Mouse (Mus musculus): Measurements from ENCODE around the gene Slc7a11. TPM values are rescaled to one million over a fixed set of nuclear protein-coding genes. Genes with fewer than 3 reads are reported as not detected.
A peak's percentile ranks its signal among the peaks of the same experiment; 100 is the strongest.

The Slc7a11 gene
- polyA plus RNA-seq, 1 experiment, result 0.60 TPM

GRCm38 (mm10) chr3:50421480-50422277 is 21.7 kb downstream of the Slc7a11 start:
- TF ChIP-seq POLR2A (IDR thresholded peaks at IDR 0.05; ENCODE audit: borderline replicate concordance, low read depth, low read length) (no peak), CTCF (IDR thresholded peaks at IDR 0.05; ENCODE audit: low read depth, low read length) (no peak)
- Histone ChIP-seq H3K4me1 (ENCODE audit: control insufficient read depth, insufficient read depth, low read length) (no peaks in the 10 kb centered on the region), H3K27ac (ENCODE audit: insufficient read depth, low read depth, low read length) (no peak overlapping the region), H3K4me3 (ENCODE audit: insufficient read depth, low read length) (no peak overlapping the region)

- TF ChIP-seq POLR2A (IDR thresholded peaks at IDR 0.05; ENCODE audit: borderline replicate concordance, low read depth, low read length) (no peak), CTCF (IDR thresholded peaks at IDR 0.05; ENCODE audit: low read depth, low read length) (no peak)
- H3K4me3 ChIP-seq (ENCODE audit: insufficient read depth, low read length), result no peak overlapping the region
- H3K4me1 ChIP-seq (ENCODE audit: control insufficient read depth, insufficient read depth, low read length), result no peaks in the 10 kb centered on the region
- no peak overlapping the region for H3K27ac ChIP-seq (ENCODE audit: insufficient read depth, low read depth, low read length)
Observed at GRCm38 (mm10) chr3:50419161-50419560, 24.3 kb downstream of the Slc7a11 start.

DNA sequence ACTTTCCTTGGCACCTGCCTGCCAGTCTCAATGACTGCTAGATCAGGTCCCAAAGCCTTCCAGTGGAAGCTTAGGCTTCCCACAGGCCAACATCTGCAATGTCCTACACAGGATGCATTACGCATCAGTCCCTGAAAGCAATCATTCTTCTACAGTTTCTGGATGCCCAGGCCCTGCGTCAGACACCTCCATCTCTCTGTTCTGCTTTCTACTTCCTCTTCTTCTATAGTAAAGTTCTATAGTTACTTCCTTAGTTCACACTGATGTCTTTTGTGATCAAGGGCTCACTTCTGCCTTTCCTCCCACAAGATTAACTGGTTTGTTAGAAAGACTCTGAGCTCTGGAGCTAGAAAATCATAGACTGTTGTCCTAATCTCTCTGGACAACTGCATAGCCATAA is 36.6 kb downstream of the Slc7a11 start:
- peak overlapping the region; percentile 30 for H3K27ac ChIP-seq (ENCODE audit: insufficient read depth, low read depth, low read length)
- no peak for TF ChIP-seq CTCF (IDR thresholded peaks at IDR 0.05; ENCODE audit: low read depth, low read length)
- no peak for TF ChIP-seq POLR2A (IDR thresholded peaks at IDR 0.05; ENCODE audit: borderline replicate concordance, low read depth, low read length)
- H3K4me3 ChIP-seq (ENCODE audit: insufficient read depth, low read length), result no peak overlapping the region
- H3K4me1 ChIP-seq (ENCODE audit: control insufficient read depth, insufficient read depth, low read length), result peaks cover 26% of the 10 kb centered on the region

DNA sequence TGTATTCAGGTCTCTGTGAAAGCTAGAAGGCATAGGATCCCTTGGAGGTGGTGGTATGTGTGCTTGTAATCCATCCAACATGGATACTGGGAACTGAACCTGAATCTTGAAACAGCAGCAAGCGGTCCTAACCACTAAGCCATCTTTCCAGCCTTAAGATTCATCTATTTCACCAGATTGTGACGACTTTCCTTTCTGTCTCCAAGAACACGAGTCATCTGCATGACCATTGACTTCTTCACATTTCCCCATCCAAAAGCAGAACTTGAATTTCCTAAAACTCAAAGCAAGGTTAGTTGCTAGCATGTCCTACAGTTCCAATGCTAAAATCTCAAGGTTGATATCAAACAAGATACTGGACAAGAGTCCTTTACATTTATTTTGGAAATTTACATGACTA is 37.5 kb downstream of the Slc7a11 start:
- Histone ChIP-seq H3K4me1 (ENCODE audit: control insufficient read depth, insufficient read depth, low read length) (peaks cover 26% of the 10 kb centered on the region), H3K27ac (ENCODE audit: insufficient read depth, low read depth, low read length) (peak overlapping the region; percentile 47), H3K4me3 (ENCODE audit: insufficient read depth, low read length) (no peak overlapping the region)
- no peak for TF ChIP-seq CTCF (IDR thresholded peaks at IDR 0.05; ENCODE audit: low read depth, low read length)
- no peak for TF ChIP-seq POLR2A (IDR thresholded peaks at IDR 0.05; ENCODE audit: borderline replicate concordance, low read depth, low read length)

DNA sequence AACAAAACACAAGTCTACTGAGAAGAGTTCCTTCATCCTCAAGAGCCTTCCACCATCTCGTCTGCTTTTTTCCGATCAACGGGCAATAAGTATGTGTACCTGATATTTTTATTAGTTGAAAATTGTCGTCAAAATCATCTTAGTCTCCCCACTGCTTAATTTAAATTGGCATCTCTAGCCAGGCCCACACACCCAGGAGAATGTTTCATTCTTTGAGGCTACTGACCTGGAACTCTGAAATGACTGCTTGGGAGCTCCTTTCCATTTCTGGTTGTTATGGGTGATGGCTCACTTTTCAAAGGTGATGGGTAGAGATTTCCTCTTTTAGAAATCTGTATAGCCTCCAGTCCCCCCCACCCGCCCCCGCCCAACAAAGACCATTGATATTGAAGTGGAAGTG is 54.6 kb downstream of the Slc7a11 start:
- no peaks in the 10 kb centered on the region for H3K4me1 ChIP-seq (ENCODE audit: control insufficient read depth, insufficient read depth, low read length)
- no peak overlapping the region for H3K27ac ChIP-seq (ENCODE audit: insufficient read depth, low read depth, low read length)
- TF ChIP-seq POLR2A (IDR thresholded peaks at IDR 0.05; ENCODE audit: borderline replicate concordance, low read depth, low read length), result no peak
- no peak for TF ChIP-seq CTCF (IDR thresholded peaks at IDR 0.05; ENCODE audit: low read depth, low read length)
- H3K4me3 ChIP-seq (ENCODE audit: insufficient read depth, low read length), result no peak overlapping the region

GRCm38 (mm10) chr3:50388288-50388687 is 55.1 kb downstream of the Slc7a11 start:
- TF ChIP-seq POLR2A (IDR thresholded peaks at IDR 0.05; ENCODE audit: borderline replicate concordance, low read depth, low read length) (no peak), CTCF (IDR thresholded peaks at IDR 0.05; ENCODE audit: low read depth, low read length) (no peak)
- Histone ChIP-seq H3K4me3 (ENCODE audit: insufficient read depth, low read length) (no peak overlapping the region), H3K27ac (ENCODE audit: insufficient read depth, low read depth, low read length) (no peak overlapping the region), H3K4me1 (ENCODE audit: control insufficient read depth, insufficient read depth, low read length) (no peaks in the 10 kb centered on the region)

- Histone ChIP-seq H3K4me1 (ENCODE audit: control insufficient read depth, insufficient read depth, low read length) (peaks cover 2% of the 10 kb centered on the region), H3K27ac (ENCODE audit: insufficient read depth, low read depth, low read length) (no peak overlapping the region), H3K4me3 (ENCODE audit: insufficient read depth, low read length) (no peak overlapping the region)
- TF ChIP-seq POLR2A (IDR thresholded peaks at IDR 0.05; ENCODE audit: borderline replicate concordance, low read depth, low read length) (no peak), CTCF (IDR thresholded peaks at IDR 0.05; ENCODE audit: low read depth, low read length) (no peak)
Observed at GRCm38 (mm10) chr3:50387280-50387679, 56.1 kb downstream of the Slc7a11 start.

DNA sequence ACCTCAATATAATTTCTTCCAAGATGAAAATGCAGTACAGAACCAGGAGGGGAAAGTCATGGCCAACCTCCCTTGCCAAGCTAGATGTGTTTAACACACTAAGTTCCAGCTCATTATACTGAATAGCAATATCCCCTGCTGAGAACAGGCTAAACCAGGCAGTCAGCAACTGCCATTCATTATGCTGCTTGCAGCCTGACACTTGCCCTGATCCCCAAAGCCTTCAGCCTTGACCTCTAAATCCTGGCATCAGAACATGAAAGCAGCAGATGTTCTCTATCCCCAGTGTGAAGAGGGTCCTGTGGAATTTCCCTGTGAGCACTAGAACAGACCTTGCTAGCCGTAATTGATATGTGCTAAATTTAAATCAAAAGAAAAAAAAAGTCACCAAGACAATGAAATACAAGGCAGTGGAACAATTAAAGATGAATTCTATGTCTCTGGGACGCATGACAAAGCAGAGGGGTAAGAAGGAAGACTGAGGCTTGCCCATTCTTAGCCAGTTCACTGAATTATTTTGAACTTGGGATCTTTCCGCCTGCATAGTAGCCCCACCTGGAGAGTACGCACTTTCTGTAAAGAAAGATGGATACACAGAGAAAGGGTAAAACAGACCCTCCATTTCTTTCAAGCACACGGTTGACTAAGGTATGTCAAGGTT is 56.7 kb downstream of the Slc7a11 start:
- Histone ChIP-seq H3K4me3 (ENCODE audit: insufficient read depth, low read length) (no peak overlapping the region), H3K4me1 (ENCODE audit: control insufficient read depth, insufficient read depth, low read length) (peaks cover 2% of the 10 kb centered on the region), H3K27ac (ENCODE audit: insufficient read depth, low read depth, low read length) (no peak overlapping the region)
- TF ChIP-seq POLR2A (IDR thresholded peaks at IDR 0.05; ENCODE audit: borderline replicate concordance, low read depth, low read length) (no peak), CTCF (IDR thresholded peaks at IDR 0.05; ENCODE audit: low read depth, low read length) (no peak)

GRCm38 (mm10) chr3:50386066-50386465 is 57.3 kb downstream of the Slc7a11 start:
- H3K27ac ChIP-seq (ENCODE audit: insufficient read depth, low read depth, low read length), result no peak overlapping the region

DNA sequence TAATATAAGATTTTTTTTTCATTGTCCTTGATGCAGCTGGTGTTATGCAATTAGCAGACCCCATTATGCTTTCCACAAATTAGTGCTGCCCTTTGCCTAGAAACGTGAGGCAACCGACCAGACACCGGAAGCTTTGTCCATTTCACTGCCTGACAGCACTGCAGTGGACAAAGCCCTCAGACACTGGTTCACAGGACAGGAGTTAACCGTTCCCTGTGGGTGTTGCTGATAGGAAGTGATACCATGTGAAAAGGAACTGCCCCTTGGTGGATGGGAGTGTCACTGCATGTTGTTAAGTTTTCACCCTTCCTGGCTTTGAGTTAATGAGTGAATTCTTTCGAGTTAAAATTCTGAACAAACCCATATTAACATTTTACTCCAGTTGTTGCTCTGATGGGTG is 60.7 kb downstream of the Slc7a11 start:
- Histone ChIP-seq H3K4me1 (ENCODE audit: control insufficient read depth, insufficient read depth, low read length) (peaks cover 2% of the 10 kb centered on the region), H3K27ac (ENCODE audit: insufficient read depth, low read depth, low read length) (no peak overlapping the region), H3K4me3 (ENCODE audit: insufficient read depth, low read length) (no peak overlapping the region)
- TF ChIP-seq POLR2A (IDR thresholded peaks at IDR 0.05; ENCODE audit: borderline replicate concordance, low read depth, low read length), result no peak
- TF ChIP-seq CTCF (IDR thresholded peaks at IDR 0.05; ENCODE audit: low read depth, low read length), result no peak

More at GRCm38 (mm10) chr3:50386066-50386465, 57.3 kb downstream of the Slc7a11 start:
- Histone ChIP-seq H3K4me1 (ENCODE audit: control insufficient read depth, insufficient read depth, low read length) (peaks cover 2% of the 10 kb centered on the region), H3K4me3 (ENCODE audit: insufficient read depth, low read length) (no peak overlapping the region)
- TF ChIP-seq CTCF (IDR thresholded peaks at IDR 0.05; ENCODE audit: low read depth, low read length), result no peak
- no peak for TF ChIP-seq POLR2A (IDR thresholded peaks at IDR 0.05; ENCODE audit: borderline replicate concordance, low read depth, low read length)

All from bone marrow macrophage, adult 2 months (primary cell).